Mouse (Mus musculus) heart, embryonic 10.5 days (tissue): Measurements from ENCODE around the gene Krt19. TPM values are rescaled to one million over a fixed set of nuclear protein-coding genes. Genes with fewer than 3 reads are reported as not detected.

Experiments
- DNase-seq: peaks from one replicate; pipeline ENCODE4 v3.0.0-alpha.2; 2017; ENCODE audit warnings: low spot score
- H3K27ac ChIP-seq: fragments of 300-500 bp; sonication (generic); 2 replicates; pipeline ENCODE4 v1.5.1; 2016; ENCODE audit warnings: mild to moderate bottlenecking
- H3K27me3 ChIP-seq: fragments of 300-500 bp; sonication (generic); 2 replicates; pipeline ENCODE4 v1.6.1; 2016; ENCODE audit warnings: mild to moderate bottlenecking; ENCODE audit not compliant: poor library complexity, insufficient read depth, severe bottlenecking
- H3K36me3 ChIP-seq: fragments of 300-500 bp; sonication (generic); 2 replicates; pipeline ENCODE4 v1.6.1; 2016; ENCODE audit warnings: mild to moderate bottlenecking, moderate library complexity
- H3K4me1 ChIP-seq: fragments of 300-500 bp; sonication (generic); 2 replicates; pipeline ENCODE4 v1.6.1; 2016; ENCODE audit warnings: mild to moderate bottlenecking
- H3K4me3 ChIP-seq: fragments of 300-500 bp; sonication (generic); 2 replicates; pipeline ENCODE4 v1.5.1; 2016; ENCODE audit warnings: mild to moderate bottlenecking, moderate library complexity
- H3K9me3 ChIP-seq: fragments of 300-500 bp; sonication (generic); 2 replicates; pipeline ENCODE4 v1.6.1; 2016; ENCODE audit warnings: mild to moderate bottlenecking, moderate library complexity
- WGBS: fragments of 180-500 bp; shearing (Covaris S2); methylation state at CpG from one replicate; pipeline ENCODE4 v1.1.7; 2016; 5-methylcytosine and 5-hydroxymethylcytosine counted together
- polyA plus RNA-seq: library from polyadenylated mRNA; unstranded; fragments of >200 nt; fragmentation: Nextera tagmentation; extraction: Ambion mirVana; gene quantifications from 2 replicates; pipeline ENCODE4 v1.2.1, GENCODE M21; 2016

The Krt19 gene
- polyA plus RNA-seq, 1 experiment from 2014 or later, result 76.3 TPM

GRCm38 (mm10) chr11:100157331-100157730 lies 8.9 kb upstream of the Krt19 start:
- no peaks in the 10 kb centered on the region for H3K36me3 ChIP-seq
- H3K4me1 ChIP-seq, result peaks cover 25% of the 10 kb centered on the region
- no peak overlapping the region for H3K27ac ChIP-seq
- no peaks in the 10 kb centered on the region for H3K9me3 ChIP-seq
- no peak for DNase-seq
- no peaks in the 10 kb centered on the region for H3K27me3 ChIP-seq
- WGBS, result 79% methylated on average over 3 of the region's 3 CpGs
- no peak overlapping the region for H3K4me3 ChIP-seq

DNA sequence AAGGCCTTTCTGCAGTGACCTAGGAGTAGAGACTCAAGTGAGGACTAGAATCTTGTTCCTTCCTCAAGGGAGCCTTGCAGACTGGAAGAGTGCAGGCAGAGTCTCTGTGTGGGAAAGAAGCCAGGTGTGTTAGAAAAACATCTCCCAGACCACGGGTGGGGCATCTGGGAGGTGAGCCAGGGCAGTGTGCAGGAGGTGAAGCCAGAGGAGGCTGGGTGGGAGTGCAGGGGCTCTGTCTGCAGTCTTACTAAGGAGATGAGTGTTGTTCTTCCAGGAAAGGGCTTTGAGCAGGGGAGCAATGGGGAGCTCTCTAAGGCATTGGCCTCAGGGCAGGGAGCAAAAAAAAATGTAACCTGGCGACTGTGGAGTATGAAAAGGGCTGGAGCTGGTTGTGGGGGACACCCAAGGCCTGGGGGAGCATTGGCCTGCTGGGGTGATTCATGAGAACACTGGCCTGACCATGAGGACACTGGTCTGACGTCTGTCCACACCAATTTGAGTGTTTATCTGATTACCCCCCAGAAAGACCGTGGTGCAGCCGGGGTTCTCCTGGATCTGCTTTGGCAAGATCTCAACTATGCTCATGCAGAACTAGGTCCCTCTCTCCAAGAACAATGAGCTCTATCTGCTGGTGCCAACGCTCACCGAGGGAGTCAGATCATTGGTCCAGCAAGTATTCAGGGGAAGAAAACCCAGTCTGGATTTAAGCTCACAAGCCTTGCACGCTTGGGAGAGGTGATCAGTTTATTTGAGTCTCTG lies 7.2 kb upstream of the Krt19 start:
- WGBS, result 63% methylated on average over 8 of the region's 8 CpGs
- DNase-seq, result no peak
- Histone ChIP-seq H3K4me3 (no peak overlapping the region), H3K4me1 (peaks cover 19% of the 10 kb centered on the region), H3K27me3 (no peaks in the 10 kb centered on the region), H3K27ac (peak overlapping the region; percentile 10; the same call in 1 of the 2 replicates), H3K9me3 (no peaks in the 10 kb centered on the region), H3K36me3 (no peaks in the 10 kb centered on the region)

GRCm38 (mm10) chr11:100147566-100148353 lies 705 bp downstream of the Krt19 start:
- Histone ChIP-seq H3K9me3 (no peaks in the 10 kb centered on the region), H3K4me3 (no peak overlapping the region), H3K27ac (peak overlapping the region; percentile 67), H3K4me1 (peaks cover 46% of the 10 kb centered on the region), H3K36me3 (no peaks in the 10 kb centered on the region), H3K27me3 (peaks cover 29% of the 10 kb centered on the region)
- 39% methylated on average over 5 of the region's 5 CpGs for WGBS
- DNase-seq, result no peak

DNA sequence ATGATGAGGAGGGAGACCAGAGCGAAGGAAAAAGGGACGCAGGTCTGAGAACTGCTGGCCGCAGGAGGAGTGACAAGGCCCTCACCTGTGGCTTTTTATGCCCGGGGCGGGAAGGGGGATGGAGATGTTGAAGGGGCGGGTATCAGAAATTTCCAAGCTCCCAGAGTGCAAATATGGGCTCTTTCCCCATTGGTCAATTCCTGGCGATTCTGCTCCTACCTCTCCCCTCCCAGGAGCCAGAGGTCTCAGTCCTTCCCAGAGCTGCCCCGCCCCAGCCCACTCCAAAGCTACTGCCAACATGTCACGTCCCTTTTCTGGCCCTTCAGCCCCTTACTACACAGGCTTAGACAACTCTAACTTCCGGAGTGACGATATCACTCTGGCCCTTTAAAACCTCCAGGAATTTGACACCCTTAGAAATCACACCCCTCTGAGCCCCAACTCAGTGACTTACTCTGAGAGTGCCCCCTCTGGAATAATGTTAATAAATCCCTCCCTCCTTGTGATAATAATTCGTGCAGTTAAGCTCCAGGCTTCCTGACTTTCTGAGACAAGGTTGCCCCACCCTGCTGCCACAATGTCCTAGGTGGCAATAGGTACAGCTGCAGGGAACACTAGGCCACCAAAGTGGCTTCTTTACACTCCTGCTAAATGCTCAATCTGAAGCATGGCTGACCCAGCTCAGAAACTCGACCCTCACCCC lies 2.5 kb downstream of the Krt19 start:
- 3% methylated on average over 13 of the region's 13 CpGs for WGBS
- peak overlapping the region; percentile 79 for H3K27ac ChIP-seq
- H3K4me1 ChIP-seq, result peaks cover 46% of the 10 kb centered on the region
- no peak for DNase-seq
- peaks cover 29% of the 10 kb centered on the region for H3K27me3 ChIP-seq
- H3K9me3 ChIP-seq, result no peaks in the 10 kb centered on the region
- peaks cover 13% of the 10 kb centered on the region for H3K36me3 ChIP-seq
- H3K4me3 ChIP-seq, result peak overlapping the region; percentile 66

DNA sequence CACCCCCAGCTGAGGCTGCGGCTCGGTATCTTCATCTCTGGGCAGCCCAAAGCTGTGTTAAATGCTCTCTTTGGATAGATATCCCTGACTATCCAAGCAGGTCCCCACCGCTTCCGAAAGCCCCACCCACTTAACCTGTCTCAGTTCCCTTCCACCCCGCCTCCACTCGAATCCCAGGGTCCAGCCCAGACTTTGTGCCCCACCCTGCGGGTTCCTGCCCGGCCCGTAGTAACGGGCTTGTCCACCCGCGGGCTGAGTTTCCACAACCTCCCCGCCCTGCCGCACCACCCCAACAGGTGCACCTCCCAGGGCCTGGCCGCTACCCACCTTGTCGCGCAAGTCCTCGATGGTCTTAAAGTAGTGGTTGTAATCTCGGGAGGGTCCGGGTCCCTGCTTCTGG lies 3.4 kb downstream of the Krt19 start:
- H3K36me3 ChIP-seq, result peaks cover 15% of the 10 kb centered on the region
- 1% methylated on average over 20 of the region's 20 CpGs for WGBS

DNA sequence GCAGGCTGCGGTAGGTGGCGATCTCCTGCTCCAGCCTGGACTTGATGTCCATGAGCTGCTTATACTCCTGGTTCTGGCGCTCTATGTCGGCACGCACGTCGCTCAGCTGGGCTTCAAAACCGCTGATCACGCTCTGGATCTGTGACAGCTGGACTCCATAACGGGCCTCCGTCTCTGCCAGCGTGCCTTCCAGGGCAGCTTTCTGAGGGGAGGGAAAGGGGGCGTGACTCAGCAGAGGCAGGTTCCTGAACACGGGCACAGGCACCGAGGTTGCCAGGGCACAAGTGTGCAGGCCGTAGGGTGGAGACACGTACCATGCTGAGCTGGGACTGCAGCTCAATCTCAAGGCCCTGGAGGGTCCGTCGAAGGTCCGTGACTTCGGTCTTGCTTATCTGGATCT lies 7.5 kb downstream of the Krt19 start:
- no peak overlapping the region for H3K4me3 ChIP-seq
- no peak for DNase-seq
- peaks cover 15% of the 10 kb centered on the region for H3K36me3 ChIP-seq
- WGBS, result 86% methylated on average over 21 of the region's 21 CpGs
- peaks cover 45% of the 10 kb centered on the region for H3K4me1 ChIP-seq
- H3K27ac ChIP-seq, result no peak overlapping the region
- H3K27me3 ChIP-seq, result peaks cover 33% of the 10 kb centered on the region
- H3K9me3 ChIP-seq, result no peaks in the 10 kb centered on the region

More for the DNA sequence above, 3.4 kb downstream of the Krt19 start:
- H3K27ac ChIP-seq, result peak overlapping the region; percentile 79
- peak overlapping the region; percentile 66 for H3K4me3 ChIP-seq
- no peaks in the 10 kb centered on the region for H3K9me3 ChIP-seq
- DNase-seq, result no peak
- H3K4me1 ChIP-seq, result peaks cover 46% of the 10 kb centered on the region
- peaks cover 29% of the 10 kb centered on the region for H3K27me3 ChIP-seq

DNA sequence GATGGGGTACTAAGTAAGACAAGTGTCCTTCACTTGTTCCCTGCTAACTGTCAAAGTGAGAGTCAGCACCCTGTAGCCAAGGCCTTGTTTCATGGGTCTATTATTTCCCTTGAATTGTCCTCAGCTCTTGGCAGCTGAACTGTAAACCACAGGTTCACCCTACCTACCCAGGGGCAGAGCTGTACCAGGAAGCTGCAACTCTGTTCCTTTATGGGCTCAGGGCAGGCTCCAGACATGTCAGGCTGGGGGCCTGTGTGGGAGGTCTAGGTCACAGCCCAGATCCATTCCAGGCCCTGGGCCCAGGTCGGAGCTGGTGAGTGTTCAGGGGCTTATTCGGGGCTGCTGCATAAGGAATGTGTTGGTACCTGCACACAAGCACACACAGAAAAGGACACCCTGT lies 9.1 kb downstream of the Krt19 start:
- Histone ChIP-seq H3K36me3 (peaks cover 15% of the 10 kb centered on the region), H3K4me3 (no peak overlapping the region), H3K27me3 (peaks cover 28% of the 10 kb centered on the region; the same call in 1 of the 2 replicates), H3K9me3 (no peaks in the 10 kb centered on the region), H3K4me1 (peaks cover 31% of the 10 kb centered on the region), H3K27ac (peak overlapping the region; percentile 2; the same call in 1 of the 2 replicates)
- DNase-seq, result no peak
- 49% methylated on average over 2 of the region's 2 CpGs for WGBS

DNA sequence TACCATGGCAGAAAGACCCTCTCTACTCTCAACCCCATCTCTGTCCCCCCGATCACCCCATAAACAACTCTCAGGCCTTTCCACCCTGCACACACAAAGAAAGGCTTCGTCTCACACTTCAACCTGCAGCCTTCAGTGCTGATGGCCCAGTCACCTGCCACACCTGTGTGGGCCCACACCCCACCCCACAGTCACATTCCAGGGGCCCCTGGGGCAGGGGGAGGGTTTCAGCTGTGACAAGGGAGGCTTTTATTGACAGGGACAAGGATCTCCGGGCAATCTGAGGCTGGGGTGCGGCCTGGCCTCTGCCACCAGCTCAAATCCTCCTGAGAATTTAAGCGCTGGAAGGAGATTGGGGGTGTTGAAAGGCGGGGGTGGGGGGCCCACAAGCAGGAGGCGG lies 9.7 kb downstream of the Krt19 start:
- WGBS, result 52% methylated on average over 7 of the region's 7 CpGs
- DNase-seq, result no peak

DNA sequence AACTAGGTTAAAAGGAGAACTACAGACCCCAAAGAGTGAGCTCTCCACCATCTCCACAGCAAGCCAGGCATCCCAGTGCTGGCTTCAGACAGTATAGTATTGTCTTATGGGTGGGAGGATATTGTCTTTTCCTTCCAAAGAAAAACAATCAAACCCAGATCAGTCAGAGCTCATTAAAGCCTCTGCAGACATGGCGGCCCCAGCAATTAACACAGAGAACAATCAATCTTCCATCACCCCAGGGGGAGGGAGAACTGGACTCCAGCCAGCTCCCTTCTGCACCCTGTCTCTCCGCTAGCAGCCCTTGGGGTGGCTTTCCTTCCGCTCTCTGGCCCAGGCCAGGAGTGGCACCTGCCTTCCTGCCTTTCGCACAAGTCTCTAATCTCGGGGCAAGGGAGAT lies 10.8 kb downstream of the Krt19 start:
- H3K9me3 ChIP-seq, result no peaks in the 10 kb centered on the region
- H3K36me3 ChIP-seq, result peaks cover 15% of the 10 kb centered on the region
- no peak overlapping the region for H3K27ac ChIP-seq
- 56% methylated on average over 5 of the region's 5 CpGs for WGBS
- no peak for DNase-seq
- H3K4me3 ChIP-seq, result no peak overlapping the region
- H3K4me1 ChIP-seq, result peaks cover 31% of the 10 kb centered on the region
- peaks cover 37% of the 10 kb centered on the region; the same call in 1 of the 2 replicates for H3K27me3 ChIP-seq

More for the DNA sequence above, 9.7 kb downstream of the Krt19 start:
- H3K4me1 ChIP-seq, result peaks cover 31% of the 10 kb centered on the region
- H3K4me3 ChIP-seq, result no peak overlapping the region
- no peak overlapping the region for H3K27ac ChIP-seq
- peaks cover 27% of the 10 kb centered on the region; the same call in 1 of the 2 replicates for H3K27me3 ChIP-seq
- peaks cover 15% of the 10 kb centered on the region for H3K36me3 ChIP-seq
- no peaks in the 10 kb centered on the region for H3K9me3 ChIP-seq

DNA sequence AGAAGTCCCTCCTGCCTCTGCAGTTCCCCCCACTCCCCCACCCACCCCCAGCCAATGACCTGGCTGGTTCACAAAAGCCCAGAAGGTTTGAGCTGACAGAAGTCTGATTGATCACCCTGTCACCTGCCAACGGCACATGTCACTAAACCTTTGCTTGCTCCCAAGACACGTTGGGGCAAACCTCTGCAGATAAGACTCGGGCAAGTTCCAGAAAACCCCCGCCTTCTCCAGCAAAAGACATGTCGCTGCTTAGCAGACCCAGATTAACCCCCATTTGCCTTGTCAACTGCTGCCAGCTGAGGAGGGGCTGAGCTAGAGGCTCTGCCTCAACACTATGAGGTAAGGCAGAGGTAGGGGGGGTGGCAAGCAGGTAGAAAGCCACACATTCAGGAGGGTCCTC lies 11.9 kb downstream of the Krt19 start:
- H3K27ac ChIP-seq, result no peak overlapping the region
- H3K9me3 ChIP-seq, result no peaks in the 10 kb centered on the region
- H3K4me3 ChIP-seq, result no peak overlapping the region
- H3K4me1 ChIP-seq, result peaks cover 36% of the 10 kb centered on the region
- WGBS, result 8% methylated on average over 5 of the region's 5 CpGs
- DNase-seq, result no peak
- peaks cover 48% of the 10 kb centered on the region; the same call in 1 of the 2 replicates for H3K27me3 ChIP-seq
- H3K36me3 ChIP-seq, result peaks cover 7% of the 10 kb centered on the region

DNA sequence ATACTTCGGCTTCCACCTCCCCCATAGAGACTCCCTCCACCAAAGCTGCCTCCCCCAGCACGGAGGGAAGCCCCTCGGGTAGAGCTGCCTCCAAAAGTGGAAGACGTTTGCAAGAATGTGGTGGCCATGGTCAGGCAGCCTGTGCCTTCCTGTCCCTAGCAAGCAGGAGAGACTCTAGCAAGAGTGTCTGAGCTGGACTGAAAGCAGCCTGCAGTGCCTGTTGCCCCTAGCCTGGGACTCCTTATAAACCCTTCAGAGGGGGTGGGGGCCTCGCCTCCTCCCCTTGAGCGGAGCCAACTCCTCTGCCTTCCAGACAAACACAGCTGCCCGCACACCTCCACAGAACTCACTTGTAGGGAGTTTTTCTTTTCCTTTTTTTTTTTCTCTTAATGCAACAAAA lies 12.7 kb downstream of the Krt19 start, which contains the start of gene Krt15:
Gene Krt15 (minus strand): TSS at position 198 of the 400 bp plus-strand sequence.
- Histone ChIP-seq H3K4me3 (no peak within 1 kb of the TSS), H3K27me3 (peaks cover 48% of the 10 kb centered on the region; the same call in 1 of the 2 replicates), H3K4me1 (peaks cover 36% of the 10 kb centered on the region), H3K36me3 (no peaks in the 10 kb centered on the region), H3K9me3 (no peaks in the 10 kb centered on the region), H3K27ac (no peak within 1 kb of the TSS)
- DNase-seq, result no peak
- WGBS, result 54% methylated on average over 7 of the region's 7 CpGs

DNA sequence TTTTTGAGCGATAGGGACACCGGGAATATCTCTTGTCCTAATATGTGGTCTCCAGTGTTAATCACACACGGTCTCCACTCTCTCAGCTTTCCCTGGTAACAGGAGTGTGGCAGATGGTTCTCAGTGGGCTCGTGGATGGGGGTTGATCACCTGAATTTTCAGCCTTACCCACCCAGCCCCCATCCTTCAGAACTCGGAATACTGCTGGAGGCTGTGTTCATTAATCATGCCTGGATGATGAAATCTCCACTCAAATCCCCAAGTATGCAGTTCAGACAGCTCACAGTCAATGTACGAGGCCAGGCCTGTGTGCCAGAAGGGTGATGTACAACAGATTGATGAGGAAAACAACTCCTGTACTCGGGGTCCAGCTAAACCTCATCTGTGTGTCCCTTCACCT lies 23.6 kb downstream of the Krt19 start:
- Histone ChIP-seq H3K27me3 (peaks cover 17% of the 10 kb centered on the region; the same call in 1 of the 2 replicates), H3K4me3 (no peak overlapping the region), H3K4me1 (peaks cover 23% of the 10 kb centered on the region), H3K36me3 (no peaks in the 10 kb centered on the region), H3K27ac (no peak overlapping the region), H3K9me3 (no peaks in the 10 kb centered on the region)
- WGBS, result 76% methylated on average over 7 of the region's 7 CpGs
- no peak for DNase-seq
